Mouse (Mus musculus): ENCODE measurements around the gene Pitpnm1.

The Pitpnm1 gene

GRCm38 (mm10) chr19:4094774-4095303, 5.0 kb upstream of the Pitpnm1 start:
- no peak for DNase-seq (ENCODE audit: low spot score in 2 of 2)

- DNase-seq (ENCODE audit: low spot score in 2 of 2): no peak
Measured at GRCm38 (mm10) chr19:4095802-4096201, 4.0 kb upstream of the Pitpnm1 start.

GRCm38 (mm10) chr19:4096642-4097440, 3.0 kb upstream of the Pitpnm1 start, which contains the start of gene Cdk2ap2:
Gene Cdk2ap2, plus strand, starts transcription at chr19:4097182.
- peak; percentile 99 to 100 for DNase-seq (ENCODE audit: low spot score in 2 of 2)

- no peak for DNase-seq (ENCODE audit: low spot score in 2 of 2)
Measured at GRCm38 (mm10) chr19:4097441-4097825, 2.4 kb upstream of the Pitpnm1 start.

- no peak for DNase-seq (ENCODE audit: low spot score in 2 of 2)
Measured at GRCm38 (mm10) chr19:4098426-4098825, 1.4 kb upstream of the Pitpnm1 start.

GRCm38 (mm10) chr19:4099056-4099455, 742 bp upstream of the Pitpnm1 start:
- DNase-seq (ENCODE audit: low spot score in 2 of 2): peak; percentile 87 to 88

GRCm38 (mm10) chr19:4100718-4101261, 992 bp downstream of the Pitpnm1 start:
- peak in 1 of 2 experiments; percentile 70 for DNase-seq (ENCODE audit: low spot score in 2 of 2)

GRCm38 (mm10) chr19:4101466-4101865, 1.7 kb downstream of the Pitpnm1 start:
- DNase-seq (ENCODE audit: low spot score in 2 of 2): no peak

GRCm38 (mm10) chr19:4102049-4102448, 2.3 kb downstream of the Pitpnm1 start:
- DNase-seq (ENCODE audit: low spot score in 2 of 2): no peak

GRCm38 (mm10) chr19:4102626-4103025, 2.8 kb downstream of the Pitpnm1 start:
- no peak for DNase-seq (ENCODE audit: low spot score in 2 of 2)

- no peak for DNase-seq (ENCODE audit: low spot score in 2 of 2)
Measured at GRCm38 (mm10) chr19:4103294-4103693, 3.5 kb downstream of the Pitpnm1 start.

- DNase-seq (ENCODE audit: low spot score in 2 of 2): no peak
Measured at GRCm38 (mm10) chr19:4103792-4104191, 4.0 kb downstream of the Pitpnm1 start.

GRCm38 (mm10) chr19:4104675-4105194, 4.9 kb downstream of the Pitpnm1 start:
- DNase-seq (ENCODE audit: low spot score in 2 of 2): no peak

- DNase-seq (ENCODE audit: low spot score in 2 of 2): no peak
Measured at GRCm38 (mm10) chr19:4106654-4107053, 6.9 kb downstream of the Pitpnm1 start.

GRCm38 (mm10) chr19:4108535-4108934, 8.7 kb downstream of the Pitpnm1 start:
- DNase-seq (ENCODE audit: low spot score in 2 of 2): no peak

- no peak for DNase-seq (ENCODE audit: low spot score in 2 of 2)
Measured at GRCm38 (mm10) chr19:4112063-4112960, 12.5 kb downstream of the Pitpnm1 start.

GRCm38 (mm10) chr19:4113186-4113805, 13.5 kb downstream of the Pitpnm1 start:
- DNase-seq (ENCODE audit: low spot score in 2 of 2): peak in 1 of 2 experiments; percentile 72

- DNase-seq (ENCODE audit: low spot score in 2 of 2): no peak
Measured at GRCm38 (mm10) chr19:4113806-4114230, 14.0 kb downstream of the Pitpnm1 start.

GRCm38 (mm10) chr19:4114551-4114950, 14.8 kb downstream of the Pitpnm1 start:
- no peak for DNase-seq (ENCODE audit: low spot score in 2 of 2)

- no peak for DNase-seq (ENCODE audit: low spot score in 2 of 2)
Measured at GRCm38 (mm10) chr19:4115144-4115543, 15.3 kb downstream of the Pitpnm1 start.

- DNase-seq (ENCODE audit: low spot score in 2 of 2): no peak
Measured at GRCm38 (mm10) chr19:4115816-4116215, 16.0 kb downstream of the Pitpnm1 start.
